Mouse (Mus musculus): ENCODE data around the gene Cbr2.

DNA sequence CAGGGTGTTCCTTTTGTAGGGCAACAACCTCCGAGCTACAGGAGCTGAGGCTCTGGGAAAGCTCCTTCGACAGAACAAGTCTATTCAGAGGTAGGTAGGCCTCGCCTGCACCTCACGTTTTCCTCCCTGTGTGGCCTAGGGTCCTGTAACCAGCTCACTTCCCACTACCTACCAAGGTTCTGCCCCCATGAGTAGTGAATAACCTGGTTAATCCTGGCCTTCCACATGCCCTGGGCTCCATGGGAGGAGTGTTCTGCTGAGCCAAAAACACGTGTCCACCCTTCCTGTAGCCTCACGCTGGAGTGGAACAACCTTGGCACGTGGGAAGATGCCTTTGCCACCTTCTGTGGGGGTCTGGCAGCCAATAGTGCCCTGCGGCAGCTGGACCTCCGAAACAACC, 16.8 kb downstream of the Cbr2 start:
- TF ChIP-seq POLR2A (IDR thresholded peaks at IDR 0.05; ENCODE audit: low read depth, low read length) (no peak), CTCF (IDR thresholded peaks at IDR 0.05; ENCODE audit: borderline replicate concordance, insufficient read depth, low read length) (no peak)
